Mouse (Mus musculus): Measurements from ENCODE around the gene Phtf2. TPM values are rescaled to one million over a fixed set of nuclear protein-coding genes. Genes with fewer than 3 reads are reported as not detected.
A peak's percentile ranks its signal among the peaks of the same experiment; 100 is the strongest.

Phtf2 gene
- polyA plus RNA-seq, 1 experiment from 2014 or later: 22.2 TPM

DNA sequence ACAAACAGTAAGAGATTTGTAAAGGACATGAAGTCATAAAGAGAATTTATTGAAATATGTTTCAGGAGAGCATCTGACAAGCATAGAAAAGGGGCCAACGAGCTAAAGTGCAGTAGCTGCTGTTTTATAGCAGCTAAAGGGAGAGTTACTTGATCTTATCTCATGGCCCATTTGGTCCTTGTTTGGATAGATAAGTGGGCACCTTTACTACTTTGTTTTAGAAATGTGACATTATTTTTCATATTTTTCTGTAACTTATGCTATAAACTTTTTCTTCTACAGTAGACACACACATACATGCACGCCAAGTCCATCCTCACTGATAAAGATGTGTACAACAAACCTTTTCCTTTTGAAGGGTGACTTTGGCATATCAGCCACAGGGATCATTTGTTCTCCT, 23.5 kb upstream of the Phtf2 start:
- ATAC-seq (ENCODE audit: low FRiP score, low read depth): no peak
- no peak overlapping the region for H3K4me3 ChIP-seq
- no peaks in the 10 kb centered on the region for H3K4me1 ChIP-seq
- H3K4me2 ChIP-seq (replicated peaks): no peak overlapping the region
- H3K36me3 ChIP-seq: peaks cover 23% of the 10 kb centered on the region
- H3K9me3 ChIP-seq: no peaks in the 10 kb centered on the region
- no peaks in the 10 kb centered on the region for H3K27me3 ChIP-seq
- H3K27ac ChIP-seq (replicated peaks): no peak overlapping the region
- 92% methylated on average over 2 of the region's 2 CpGs for WGBS
- no peak overlapping the region for H3K9ac ChIP-seq (replicated peaks)

DNA sequence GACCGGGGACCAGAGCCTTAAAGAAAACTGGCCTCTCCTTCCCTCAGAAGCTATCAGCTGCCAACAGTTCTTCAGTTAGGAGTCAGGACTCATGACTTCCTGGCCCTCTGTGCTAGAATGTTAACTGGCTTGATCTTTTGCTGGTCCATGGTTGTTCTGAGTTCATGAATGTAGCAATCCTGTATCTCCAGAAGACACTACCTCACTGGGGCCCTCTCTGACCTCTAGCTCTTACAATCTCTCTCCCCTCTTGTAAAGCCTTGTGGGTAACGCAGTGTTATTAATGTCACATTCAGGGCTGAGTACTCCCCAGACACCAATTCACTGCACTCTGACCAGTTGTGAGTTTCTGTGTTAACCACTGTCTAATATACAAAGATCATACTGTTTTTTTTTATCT, 22.7 kb upstream of the Phtf2 start:
- Histone ChIP-seq H3K27ac (replicated peaks) (no peak overlapping the region), H3K9me3 (no peaks in the 10 kb centered on the region), H3K4me3 (no peak overlapping the region), H3K36me3 (peaks cover 23% of the 10 kb centered on the region), H3K4me1 (no peaks in the 10 kb centered on the region), H3K4me2 (replicated peaks) (no peak overlapping the region), H3K27me3 (no peaks in the 10 kb centered on the region), H3K9ac (replicated peaks) (no peak overlapping the region)
- ATAC-seq (ENCODE audit: low FRiP score, low read depth): no peak
- WGBS: 88% methylated on average over 2 of the region's 2 CpGs

DNA sequence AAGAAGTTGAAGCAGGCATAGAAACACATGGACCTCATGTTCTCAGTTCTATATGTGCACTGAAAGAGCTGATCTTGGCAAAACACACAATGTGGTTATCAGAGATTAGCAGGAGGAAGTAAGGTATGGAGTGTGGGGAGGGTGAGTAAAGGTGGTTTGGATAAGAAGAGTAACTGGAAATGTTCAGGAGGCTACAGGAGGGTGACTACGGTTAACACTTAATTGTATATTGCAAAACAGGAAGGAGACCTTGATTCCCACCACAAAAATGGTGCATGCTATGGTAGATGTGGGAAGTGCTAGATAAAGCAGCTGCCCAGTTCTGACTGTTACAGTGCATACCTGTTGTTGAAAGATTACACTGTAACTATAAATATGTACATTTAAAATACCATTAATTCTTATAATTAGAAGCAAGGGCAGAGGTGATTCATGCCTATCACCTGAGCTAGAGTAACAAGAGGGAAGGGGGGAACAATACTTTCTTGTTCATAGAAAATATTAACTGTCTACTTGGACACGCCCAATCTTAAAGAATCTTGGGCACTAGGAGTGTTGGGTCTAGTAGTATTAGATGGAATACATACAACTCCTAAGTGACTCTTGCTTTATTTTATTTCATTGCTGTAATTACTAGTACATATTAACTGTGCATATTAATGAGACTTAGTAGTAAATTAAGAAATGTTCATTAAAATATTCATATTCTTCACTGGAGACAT, 15.7 kb upstream of the Phtf2 start:
- H3K36me3 ChIP-seq: peaks cover 32% of the 10 kb centered on the region

DNA sequence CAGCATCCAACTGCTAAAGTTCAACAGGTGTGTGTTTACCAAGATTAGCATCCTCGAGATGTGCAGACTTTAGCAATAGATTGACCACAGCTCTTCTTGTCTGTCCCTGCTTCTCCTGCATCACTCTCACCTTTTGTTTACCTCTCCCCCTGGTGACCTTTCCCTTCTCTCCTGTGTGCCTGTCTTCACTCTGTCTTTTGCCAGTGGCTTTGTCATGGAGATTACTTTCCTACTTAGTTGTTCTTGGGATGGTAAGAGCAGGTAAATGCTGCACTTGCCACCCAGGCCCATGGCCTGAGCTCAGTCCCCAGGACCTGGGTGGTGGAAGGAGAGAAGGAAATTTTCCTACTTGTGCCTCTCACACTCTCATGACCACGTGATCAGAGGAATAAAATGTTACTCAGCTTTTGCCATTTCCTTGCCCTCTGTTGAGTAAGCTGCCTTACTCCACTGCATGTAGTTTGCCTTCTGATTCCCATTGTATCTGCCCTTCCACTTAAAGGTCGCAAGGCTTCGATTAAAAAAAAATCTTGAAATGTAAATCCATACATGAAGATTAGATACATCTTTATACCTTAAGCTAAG, 2.2 kb upstream of the Phtf2 start:
- Histone ChIP-seq H3K4me2 (replicated peaks) (peak overlapping the region; percentile 60), H3K9ac (replicated peaks) (no peak overlapping the region), H3K4me3 (no peak overlapping the region), H3K4me1 (peaks cover 17% of the 10 kb centered on the region), H3K27ac (replicated peaks) (no peak overlapping the region), H3K27me3 (no peaks in the 10 kb centered on the region), H3K9me3 (no peaks in the 10 kb centered on the region), H3K36me3 (0 out of 2 replicates have a peak, but pooled peaks cover 5% of the 10 kb centered on the region)
- WGBS: 81% methylated on average over 4 of the region's 4 CpGs
- no peak for ATAC-seq (ENCODE audit: low FRiP score, low read depth)

More for the DNA sequence above, 15.7 kb upstream of the Phtf2 start:
- Histone ChIP-seq H3K27me3 (no peaks in the 10 kb centered on the region), H3K9me3 (no peaks in the 10 kb centered on the region), H3K4me2 (replicated peaks) (no peak overlapping the region), H3K4me1 (no peaks in the 10 kb centered on the region), H3K27ac (replicated peaks) (no peak overlapping the region), H3K9ac (replicated peaks) (no peak overlapping the region), H3K4me3 (no peak overlapping the region)
- no peak for ATAC-seq (ENCODE audit: low FRiP score, low read depth)
- 92% methylated on average over 2 of the region's 2 CpGs for WGBS

DNA sequence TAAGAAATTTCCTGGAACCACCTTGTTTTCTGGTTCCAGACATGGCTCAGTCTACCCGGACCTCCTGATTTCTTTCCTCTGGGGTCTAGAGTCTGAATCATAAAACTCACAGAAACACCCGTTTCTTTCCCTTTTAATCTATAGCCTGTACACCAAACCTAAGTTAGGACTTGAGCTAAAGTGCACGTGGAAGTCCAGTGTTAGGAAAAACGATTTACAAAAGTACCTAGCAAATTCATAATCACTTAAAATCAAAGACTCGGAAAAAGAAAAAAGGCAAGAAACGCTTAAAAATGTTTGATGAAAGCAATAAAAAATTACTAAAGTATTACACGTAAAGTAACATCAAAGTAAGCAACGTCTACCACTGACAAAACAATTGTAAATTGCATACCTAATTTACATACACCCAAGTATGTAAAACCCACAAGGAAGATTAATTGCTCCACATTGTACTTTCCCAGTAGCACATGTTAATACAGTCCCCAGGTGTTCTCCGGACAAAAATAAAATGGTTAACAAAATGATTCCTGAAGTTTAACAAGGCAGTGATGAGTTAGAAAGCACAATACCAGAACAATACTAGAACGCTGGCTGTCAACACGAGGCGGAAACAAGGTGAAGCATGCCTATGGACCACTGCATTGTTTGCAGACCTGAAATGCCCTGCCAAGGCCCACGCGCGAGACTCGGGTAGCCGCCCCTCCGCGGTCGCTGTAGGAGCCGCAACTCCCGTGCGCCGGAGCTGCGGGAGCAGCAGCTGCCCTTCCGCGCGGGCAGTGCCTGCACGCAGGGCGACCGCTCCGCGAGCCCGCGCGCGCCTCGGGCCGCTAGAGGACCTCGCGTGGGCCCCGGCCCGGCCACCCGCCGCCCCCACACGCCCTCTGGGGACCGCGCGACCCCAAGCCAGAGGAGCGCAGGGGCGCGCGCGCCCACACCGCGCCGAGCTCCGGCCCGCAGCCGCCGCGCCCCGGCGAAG, 838 bp downstream of the Phtf2 start:
- 0 out of 2 replicates have a peak, but pooled peaks cover under 1% of the 10 kb centered on the region for H3K36me3 ChIP-seq
- H3K4me3 ChIP-seq: peak overlapping the region; percentile 91
- peaks cover 17% of the 10 kb centered on the region for H3K4me1 ChIP-seq
- peak overlapping the region; percentile 97 for H3K27ac ChIP-seq (replicated peaks)
- H3K4me2 ChIP-seq (replicated peaks): peak overlapping the region; percentile 60
- no peaks in the 10 kb centered on the region for H3K27me3 ChIP-seq
- no peaks in the 10 kb centered on the region for H3K9me3 ChIP-seq
- 2% methylated on average over 44 of the region's 64 CpGs for WGBS
- peak overlapping the region; percentile 93 for H3K9ac ChIP-seq (replicated peaks)
- no peak for ATAC-seq (ENCODE audit: low FRiP score, low read depth)

DNA sequence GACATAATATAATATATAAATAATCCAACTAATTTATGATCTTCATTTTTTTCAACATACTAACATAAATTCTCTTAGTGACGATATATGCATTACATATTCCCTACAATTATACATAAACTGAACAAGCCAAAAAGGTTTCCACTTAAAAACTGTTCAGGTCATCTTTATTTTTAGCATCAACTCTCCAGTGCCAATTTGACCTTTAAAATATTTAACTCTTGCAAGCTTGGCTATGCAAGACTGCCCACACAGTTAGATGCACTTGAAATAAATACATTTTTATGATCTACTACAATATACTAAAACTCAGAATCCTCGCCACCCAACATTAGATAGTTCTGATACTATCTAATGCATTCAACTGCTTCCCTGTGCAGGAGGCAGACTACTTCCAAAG, 1.5 kb downstream of the Phtf2 start:
- H3K9ac ChIP-seq (replicated peaks): no peak overlapping the region
- H3K4me2 ChIP-seq (replicated peaks): peak overlapping the region; percentile 60
- no peaks in the 10 kb centered on the region for H3K36me3 ChIP-seq
- no peaks in the 10 kb centered on the region for H3K27me3 ChIP-seq
- ATAC-seq (ENCODE audit: low FRiP score, low read depth): no peak
- 81% methylated on average over 2 of the region's 2 CpGs for WGBS
- H3K9me3 ChIP-seq: no peaks in the 10 kb centered on the region
- no peak overlapping the region for H3K27ac ChIP-seq (replicated peaks)
- H3K4me1 ChIP-seq: peaks cover 17% of the 10 kb centered on the region
- peak overlapping the region; percentile 91 for H3K4me3 ChIP-seq

DNA sequence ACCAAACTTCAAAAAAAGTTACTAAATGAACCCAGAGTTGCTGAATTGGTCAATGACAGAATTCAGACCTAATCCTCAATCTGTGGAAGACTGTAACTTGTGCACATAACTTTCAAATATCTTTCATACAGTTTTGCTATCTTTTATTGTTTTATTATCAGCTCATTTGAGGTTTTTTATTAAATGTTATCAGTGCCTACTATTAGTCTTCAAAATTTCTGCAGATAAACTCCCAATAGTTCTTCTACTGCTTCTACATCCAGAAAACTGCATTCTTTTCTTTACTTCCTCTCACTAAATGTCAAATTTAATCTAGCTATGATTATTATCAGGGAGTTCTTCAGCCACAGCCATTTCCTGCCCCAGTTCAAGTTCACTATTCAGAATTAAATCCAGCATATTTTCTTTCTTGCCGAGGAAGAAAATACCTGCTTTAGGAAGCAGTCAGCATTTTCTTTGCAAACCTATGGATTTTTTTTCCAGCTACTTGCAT, 4.9 kb downstream of the Phtf2 start:
- no peak overlapping the region for H3K27ac ChIP-seq (replicated peaks)
- H3K9me3 ChIP-seq: no peaks in the 10 kb centered on the region
- no peak for ATAC-seq (ENCODE audit: low FRiP score, low read depth)
- H3K4me1 ChIP-seq: peaks cover 5% of the 10 kb centered on the region; the same call in 1 of the 2 replicates
- no peak overlapping the region for H3K9ac ChIP-seq (replicated peaks)
- no peaks in the 10 kb centered on the region for H3K27me3 ChIP-seq
- no peaks in the 10 kb centered on the region for H3K36me3 ChIP-seq
- 88% methylated on average over 1 of the region's 1 CpGs for WGBS
- H3K4me3 ChIP-seq: no peak overlapping the region
- H3K4me2 ChIP-seq (replicated peaks): no peak overlapping the region

DNA sequence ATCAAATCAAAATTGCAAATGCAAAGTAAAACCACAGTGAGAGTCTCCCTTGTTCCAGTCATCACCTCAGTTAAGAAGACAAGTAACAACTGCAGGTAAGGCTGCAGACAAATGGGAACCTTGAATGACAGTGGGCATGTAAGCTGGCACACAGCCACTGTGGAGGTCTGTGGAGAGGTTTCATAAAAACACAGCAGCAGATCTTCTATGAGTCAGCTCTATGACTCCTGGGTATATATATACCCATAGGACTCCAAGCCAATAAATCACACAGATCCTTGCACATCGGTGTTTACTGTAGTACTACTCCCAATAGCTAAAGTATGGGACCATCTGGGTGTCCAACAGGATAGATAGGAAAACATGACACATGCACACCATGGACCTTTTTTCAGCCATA, 8.8 kb downstream of the Phtf2 start:
- Histone ChIP-seq H3K4me3 (no peak overlapping the region), H3K27me3 (no peaks in the 10 kb centered on the region), H3K9me3 (no peaks in the 10 kb centered on the region), H3K4me2 (replicated peaks) (no peak overlapping the region), H3K36me3 (no peaks in the 10 kb centered on the region), H3K4me1 (no peaks in the 10 kb centered on the region), H3K9ac (replicated peaks) (no peak overlapping the region), H3K27ac (replicated peaks) (no peak overlapping the region)
- no peak for ATAC-seq (ENCODE audit: low FRiP score, low read depth)
- WGBS: 95% methylated on average over 1 of the region's 1 CpGs

DNA sequence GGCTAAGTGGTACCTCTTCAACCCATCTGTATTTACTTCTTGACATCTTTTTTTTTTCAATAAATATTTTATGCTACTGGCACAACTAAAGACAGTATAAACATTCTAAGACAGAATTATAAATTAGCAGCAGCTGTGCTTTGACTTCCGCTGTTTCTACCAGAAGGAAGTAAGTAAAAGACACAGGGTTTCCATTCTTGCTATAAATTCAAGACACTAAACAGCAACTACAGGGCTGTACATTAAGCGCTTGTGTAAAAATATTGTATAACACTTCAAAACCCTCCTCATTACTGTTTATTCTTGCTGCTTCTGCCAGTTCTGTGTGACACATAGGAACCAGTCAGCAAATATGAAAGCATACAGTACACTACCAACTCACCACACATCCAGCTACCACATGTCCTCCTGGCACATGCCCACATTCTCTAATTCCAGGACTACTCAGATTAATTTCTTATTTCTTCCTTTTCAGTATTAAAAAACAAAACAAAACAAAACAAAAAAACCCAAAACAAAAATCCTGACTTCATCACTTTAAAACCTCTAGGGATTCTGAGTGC, 16.6 kb downstream of the Phtf2 start:
- Histone ChIP-seq H3K4me2 (replicated peaks) (no peak overlapping the region), H3K36me3 (no peaks in the 10 kb centered on the region), H3K9me3 (no peaks in the 10 kb centered on the region), H3K27me3 (no peaks in the 10 kb centered on the region), H3K27ac (replicated peaks) (no peak overlapping the region), H3K4me1 (no peaks in the 10 kb centered on the region), H3K9ac (replicated peaks) (no peak overlapping the region), H3K4me3 (no peak overlapping the region)
- 98% methylated on average over 2 of the region's 2 CpGs for WGBS
- ATAC-seq (ENCODE audit: low FRiP score, low read depth): no peak

DNA sequence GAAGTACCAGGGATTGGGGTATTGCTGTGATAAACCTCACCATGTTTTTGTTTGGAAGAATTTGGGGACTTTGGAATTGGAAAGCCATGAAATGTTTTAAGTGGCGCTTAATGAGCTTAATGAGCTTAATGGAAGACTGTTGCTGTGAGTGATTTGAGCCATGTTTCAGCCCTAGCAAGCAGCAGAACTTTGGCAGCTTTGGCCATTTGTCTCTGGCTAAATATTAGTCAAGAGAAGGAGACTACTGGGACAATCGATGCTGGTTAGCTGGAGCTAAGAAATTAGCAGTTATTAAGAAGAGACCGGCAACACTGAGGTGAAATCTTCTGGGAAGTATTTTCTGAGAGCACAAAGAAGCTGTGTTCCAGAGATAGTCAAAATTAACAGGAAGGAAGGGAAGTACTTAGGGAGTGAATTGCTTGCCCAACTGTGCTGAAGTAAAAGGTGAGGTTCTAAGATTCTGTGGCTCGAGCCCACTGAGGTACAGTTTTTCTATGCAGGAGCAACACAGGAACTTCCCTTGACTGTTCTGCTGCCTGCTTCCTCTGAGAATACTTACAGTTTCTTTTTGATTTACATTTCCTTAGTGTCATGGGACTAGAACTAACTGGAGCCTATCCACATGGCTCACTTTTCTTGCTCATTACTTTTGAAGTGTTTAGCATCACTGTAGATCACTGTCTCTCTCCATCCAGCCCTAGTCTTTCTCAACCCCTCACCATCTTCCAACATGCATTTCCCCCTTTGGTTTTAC, 17.5 kb downstream of the Phtf2 start:
- no peak overlapping the region for H3K4me3 ChIP-seq
- H3K9me3 ChIP-seq: no peaks in the 10 kb centered on the region
- H3K27me3 ChIP-seq: no peaks in the 10 kb centered on the region
- no peak overlapping the region for H3K4me2 ChIP-seq (replicated peaks)
- H3K4me1 ChIP-seq: no peaks in the 10 kb centered on the region
- H3K36me3 ChIP-seq: no peaks in the 10 kb centered on the region
- no peak overlapping the region for H3K9ac ChIP-seq (replicated peaks)
- no peak for ATAC-seq (ENCODE audit: low FRiP score, low read depth)
- 88% methylated on average over 4 of the region's 4 CpGs for WGBS
- no peak overlapping the region for H3K27ac ChIP-seq (replicated peaks)

DNA sequence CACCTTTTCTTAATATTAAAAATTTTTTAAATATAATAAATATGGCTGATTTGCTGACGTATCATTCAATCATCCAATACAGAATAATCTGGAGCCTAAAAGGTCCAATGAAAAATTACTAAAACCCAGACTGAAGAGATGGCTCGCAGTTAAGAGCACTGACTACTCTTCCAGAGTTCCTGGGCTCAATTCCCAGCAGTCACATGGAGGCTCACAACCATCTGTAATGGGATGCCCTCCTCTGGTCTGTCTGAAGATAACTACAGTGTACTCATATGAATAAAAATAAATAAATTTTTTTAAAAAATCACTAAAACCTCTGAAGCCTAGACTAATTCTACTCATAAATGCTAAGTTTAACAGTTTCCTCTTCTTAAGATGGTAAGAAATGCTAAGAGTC, 20.0 kb downstream of the Phtf2 start:
- Histone ChIP-seq H3K27ac (replicated peaks) (no peak overlapping the region), H3K4me3 (no peak overlapping the region), H3K9ac (replicated peaks) (no peak overlapping the region), H3K4me2 (replicated peaks) (no peak overlapping the region), H3K27me3 (no peaks in the 10 kb centered on the region), H3K9me3 (no peaks in the 10 kb centered on the region), H3K4me1 (no peaks in the 10 kb centered on the region), H3K36me3 (peaks cover 7% of the 10 kb centered on the region; the same call in 1 of the 2 replicates)
- 99% methylated on average over 2 of the region's 2 CpGs for WGBS
- no peak for ATAC-seq (ENCODE audit: low FRiP score, low read depth)
